Mouse (Mus musculus): ENCODE data around the gene Asb18. TPM values are rescaled to one million over a fixed set of nuclear protein-coding genes. Genes with fewer than 3 reads are reported as not detected.
A peak's percentile ranks its signal among the peaks of the same experiment; 100 is the strongest.

The Asb18 gene
- polyA plus RNA-seq, 1 experiment: not detected

DNA sequence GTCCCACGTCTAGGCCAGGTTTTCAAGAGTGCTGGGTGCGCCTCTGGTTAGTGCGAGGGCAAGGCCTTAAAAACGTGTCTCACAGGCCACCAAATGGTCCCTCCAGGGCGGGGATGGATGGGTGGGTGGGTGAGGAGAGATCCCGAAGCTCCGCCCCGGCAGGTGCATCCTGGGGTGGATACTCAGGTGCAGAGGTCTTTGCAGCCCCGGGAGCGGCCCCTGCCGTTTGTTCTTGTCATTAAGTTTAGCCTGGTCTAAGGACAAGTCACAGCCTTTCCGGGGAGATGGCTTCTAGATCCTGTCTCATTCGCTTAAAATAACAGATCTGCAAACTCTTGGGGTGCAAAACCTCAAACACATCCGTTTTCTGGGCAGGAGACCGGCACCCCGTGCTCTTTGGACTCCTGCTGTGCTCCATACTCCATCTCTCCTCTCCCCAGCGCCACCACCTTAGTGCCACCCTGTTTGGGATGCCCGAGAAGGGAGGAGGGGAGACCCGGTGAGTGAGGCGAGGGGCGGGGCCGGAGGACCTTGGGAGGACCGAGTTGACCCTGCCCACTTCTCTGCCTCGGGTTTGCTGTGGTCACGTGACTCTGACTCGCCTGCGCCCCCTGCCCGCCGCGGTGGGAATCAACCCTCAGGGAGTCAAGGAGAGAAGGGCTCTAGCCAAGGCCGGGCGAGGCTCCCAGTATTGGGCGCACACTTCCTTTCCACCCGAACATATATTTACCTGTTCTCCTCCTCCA lies 74.3 kb downstream of the Asb18 start:
- WGBS: 3% methylated on average over 32 of the region's 34 CpGs
- Histone ChIP-seq H3K27ac (ENCODE audit: insufficient read depth, low read depth, low read length) (no peak overlapping the region), H3K4me1 (ENCODE audit: control insufficient read depth, insufficient read depth, low read length) (peaks cover 7% of the 10 kb centered on the region), H3K4me3 (ENCODE audit: insufficient read depth, low read depth, low read length) (no peak overlapping the region)
- no peak for TF ChIP-seq POLR2A (IDR thresholded peaks at IDR 0.05; ENCODE audit: insufficient read depth, low read depth, low read length)
- TF ChIP-seq CTCF (IDR thresholded peaks at IDR 0.05; ENCODE audit: insufficient read depth, low read depth, low read length): peak; percentile 32; the same call in 1 of the 2 replicates

DNA sequence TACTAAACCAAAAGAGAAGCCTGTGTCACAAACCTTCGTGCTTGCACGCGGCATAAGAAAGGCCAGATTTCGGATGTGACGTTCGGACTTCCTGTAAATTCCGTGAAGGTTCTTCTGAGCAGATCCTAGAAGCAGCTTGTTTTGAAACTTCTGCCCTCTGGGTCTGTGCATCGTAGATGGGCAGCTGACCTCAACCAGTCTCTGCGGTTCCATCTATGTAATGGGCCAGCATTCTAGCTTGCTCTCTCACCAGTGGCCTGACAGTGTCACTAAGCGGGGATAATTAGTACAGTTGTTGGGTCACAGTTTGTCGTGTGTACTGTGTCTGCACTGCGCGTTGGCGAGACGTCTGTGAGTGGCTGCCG lies 74.9 kb downstream of the Asb18 start:
- Histone ChIP-seq H3K27ac (ENCODE audit: insufficient read depth, low read depth, low read length) (no peak overlapping the region), H3K4me1 (ENCODE audit: control insufficient read depth, insufficient read depth, low read length) (peaks cover 7% of the 10 kb centered on the region), H3K4me3 (ENCODE audit: insufficient read depth, low read depth, low read length) (no peak overlapping the region)
- no peak for TF ChIP-seq CTCF (IDR thresholded peaks at IDR 0.05; ENCODE audit: insufficient read depth, low read depth, low read length)
- no peak for TF ChIP-seq POLR2A (IDR thresholded peaks at IDR 0.05; ENCODE audit: insufficient read depth, low read depth, low read length)
- WGBS: 27% methylated on average over 16 of the region's 16 CpGs

DNA sequence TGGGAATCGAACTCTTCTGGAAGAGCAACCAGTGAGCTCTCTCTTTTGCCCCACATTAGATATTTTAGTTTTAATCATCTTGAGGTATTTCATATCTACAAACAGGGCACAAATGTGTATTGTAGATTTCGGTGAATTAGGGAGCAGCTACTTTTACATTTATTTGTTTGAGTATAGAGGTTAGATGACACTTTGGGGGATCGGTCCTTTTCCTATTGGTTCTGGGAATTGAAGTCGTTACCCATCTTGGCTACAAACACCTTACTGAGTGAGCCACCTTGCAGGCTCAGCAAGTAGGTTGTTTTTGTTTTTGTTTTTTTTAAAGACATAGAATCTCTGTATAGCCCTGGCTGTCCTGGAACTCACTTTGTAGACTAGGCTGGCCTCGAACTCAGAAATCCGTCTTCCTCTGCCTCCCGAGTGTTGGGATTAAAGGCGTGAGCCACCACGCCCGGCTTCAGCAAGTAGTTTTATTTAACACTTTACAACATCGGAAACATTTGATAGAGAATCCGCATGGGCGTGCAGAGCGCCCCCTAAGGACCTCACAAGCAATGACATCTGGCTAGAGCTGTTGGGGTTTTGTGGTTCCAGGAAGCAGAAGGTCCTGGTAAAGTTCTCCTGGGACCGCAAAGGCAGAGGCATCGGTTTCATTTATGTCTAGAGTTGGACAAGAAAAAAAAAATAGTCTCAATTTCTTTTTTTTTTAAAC lies 75.4 kb downstream of the Asb18 start:
- TF ChIP-seq POLR2A (IDR thresholded peaks at IDR 0.05; ENCODE audit: insufficient read depth, low read depth, low read length) (no peak), CTCF (IDR thresholded peaks at IDR 0.05; ENCODE audit: insufficient read depth, low read depth, low read length) (no peak)
- 29% methylated on average over 16 of the region's 16 CpGs for WGBS

GRCm38 (mm10) chr1:89935493-89936348 lies 78.7 kb downstream of the Asb18 start:
- Histone ChIP-seq H3K4me3 (ENCODE audit: insufficient read depth, low read depth, low read length) (no peak overlapping the region), H3K27ac (ENCODE audit: insufficient read depth, low read depth, low read length) (no peak overlapping the region), H3K4me1 (ENCODE audit: control insufficient read depth, insufficient read depth, low read length) (peaks cover 9% of the 10 kb centered on the region)
- WGBS: 4% methylated on average over 29 of the region's 29 CpGs
- TF ChIP-seq CTCF (IDR thresholded peaks at IDR 0.05; ENCODE audit: insufficient read depth, low read depth, low read length) (no peak), POLR2A (IDR thresholded peaks at IDR 0.05; ENCODE audit: insufficient read depth, low read depth, low read length) (no peak)

More for the DNA sequence above, 75.4 kb downstream of the Asb18 start:
- no peak overlapping the region for H3K4me3 ChIP-seq (ENCODE audit: insufficient read depth, low read depth, low read length)
- peaks cover 7% of the 10 kb centered on the region for H3K4me1 ChIP-seq (ENCODE audit: control insufficient read depth, insufficient read depth, low read length)
- no peak overlapping the region for H3K27ac ChIP-seq (ENCODE audit: insufficient read depth, low read depth, low read length)

- H3K27ac ChIP-seq (ENCODE audit: insufficient read depth, low read depth, low read length): no peak overlapping the region
- TF ChIP-seq POLR2A (IDR thresholded peaks at IDR 0.05; ENCODE audit: insufficient read depth, low read depth, low read length): no peak
- no peak for TF ChIP-seq CTCF (IDR thresholded peaks at IDR 0.05; ENCODE audit: insufficient read depth, low read depth, low read length)
- 6% methylated on average over 19 of the region's 19 CpGs for WGBS
- no peak overlapping the region for H3K4me3 ChIP-seq (ENCODE audit: insufficient read depth, low read depth, low read length)
- H3K4me1 ChIP-seq (ENCODE audit: control insufficient read depth, insufficient read depth, low read length): peaks cover 13% of the 10 kb centered on the region
These were observed 79.9 kb downstream of the Asb18 start for GRCm38 (mm10) chr1:89934316-89935260.

DNA sequence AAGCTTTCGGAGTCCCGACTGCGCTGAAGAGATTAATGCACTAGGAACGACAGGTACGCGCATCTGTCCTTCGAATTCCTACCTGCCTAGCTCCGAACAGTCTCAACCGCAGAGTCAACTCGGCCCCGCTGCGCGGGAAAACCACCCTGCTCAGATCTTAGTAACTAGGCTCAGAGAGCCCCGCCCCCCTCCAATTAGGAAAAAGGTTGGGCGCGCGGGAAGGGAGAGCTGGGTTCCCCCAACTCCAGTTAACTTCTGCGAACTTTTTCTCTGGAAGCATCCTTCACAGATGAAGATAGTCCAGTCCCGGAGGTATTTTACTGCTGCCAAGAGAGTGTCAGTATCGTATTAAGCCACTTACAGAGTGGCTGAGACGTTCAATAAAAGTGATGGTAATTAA lies 80.7 kb downstream of the Asb18 start:
- no peak overlapping the region for H3K27ac ChIP-seq (ENCODE audit: insufficient read depth, low read depth, low read length)
- 4% methylated on average over 21 of the region's 21 CpGs for WGBS
- H3K4me1 ChIP-seq (ENCODE audit: control insufficient read depth, insufficient read depth, low read length): peaks cover 13% of the 10 kb centered on the region
- H3K4me3 ChIP-seq (ENCODE audit: insufficient read depth, low read depth, low read length): no peak overlapping the region
- TF ChIP-seq POLR2A (IDR thresholded peaks at IDR 0.05; ENCODE audit: insufficient read depth, low read depth, low read length) (no peak), CTCF (IDR thresholded peaks at IDR 0.05; ENCODE audit: insufficient read depth, low read depth, low read length) (no peak)

DNA sequence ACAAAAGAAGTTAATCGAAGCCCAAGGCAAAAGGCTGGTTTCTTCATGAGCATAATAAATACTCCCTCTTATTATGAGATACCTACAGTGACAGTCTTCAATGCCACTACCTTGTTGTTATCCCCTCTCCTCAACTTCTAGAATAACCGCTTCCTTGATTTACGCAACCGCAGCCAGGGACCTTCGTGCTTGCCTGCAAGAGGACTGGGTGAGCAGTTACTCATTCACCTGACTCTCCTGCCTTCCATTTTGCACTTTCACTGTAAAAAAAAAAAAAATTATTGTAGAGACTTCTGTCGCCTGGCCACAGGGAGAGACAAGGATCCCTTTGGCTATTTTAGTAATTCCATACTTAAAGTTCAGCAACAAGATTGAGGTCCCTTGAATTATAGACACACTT lies 81.4 kb downstream of the Asb18 start:
- H3K4me3 ChIP-seq (ENCODE audit: insufficient read depth, low read depth, low read length): no peak overlapping the region
- no peak overlapping the region for H3K27ac ChIP-seq (ENCODE audit: insufficient read depth, low read depth, low read length)
- peaks cover 13% of the 10 kb centered on the region for H3K4me1 ChIP-seq (ENCODE audit: control insufficient read depth, insufficient read depth, low read length)
- 14% methylated on average over 6 of the region's 6 CpGs for WGBS
- TF ChIP-seq POLR2A (IDR thresholded peaks at IDR 0.05; ENCODE audit: insufficient read depth, low read depth, low read length) (no peak), CTCF (IDR thresholded peaks at IDR 0.05; ENCODE audit: insufficient read depth, low read depth, low read length) (no peak)

DNA sequence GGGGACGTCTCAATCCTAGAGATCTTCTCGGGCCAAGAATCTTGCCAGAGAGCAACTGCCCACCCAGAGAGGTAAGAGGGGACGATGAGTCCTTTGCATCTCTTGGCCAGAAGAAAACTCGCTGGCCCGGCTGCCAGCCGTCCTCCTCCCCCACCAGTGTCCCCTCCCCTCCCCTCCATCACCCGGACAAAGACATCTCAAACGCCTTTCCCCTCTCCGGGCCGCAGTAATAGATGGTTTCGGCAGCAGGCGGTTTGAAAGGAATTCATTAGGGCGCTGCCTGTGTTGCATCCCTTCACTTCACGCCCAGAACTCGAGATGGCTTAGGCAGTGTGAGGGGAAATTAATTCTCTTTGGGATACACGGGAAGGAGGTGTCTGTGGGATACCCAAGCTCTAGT lies 81.8 kb downstream of the Asb18 start:
- peaks cover 13% of the 10 kb centered on the region for H3K4me1 ChIP-seq (ENCODE audit: control insufficient read depth, insufficient read depth, low read length)
- WGBS: 4% methylated on average over 16 of the region's 16 CpGs
- TF ChIP-seq CTCF (IDR thresholded peaks at IDR 0.05; ENCODE audit: insufficient read depth, low read depth, low read length) (no peak), POLR2A (IDR thresholded peaks at IDR 0.05; ENCODE audit: insufficient read depth, low read depth, low read length) (no peak)

More for the DNA sequence above, 81.8 kb downstream of the Asb18 start:
- Histone ChIP-seq H3K27ac (ENCODE audit: insufficient read depth, low read depth, low read length) (no peak overlapping the region), H3K4me3 (ENCODE audit: insufficient read depth, low read depth, low read length) (no peak overlapping the region)

Data from olfactory bulb, adult 2 months (tissue).